Mouse (Mus musculus): ENCODE measurements around the gene Cep112. TPM values are rescaled to one million over a fixed set of nuclear protein-coding genes. Genes with fewer than 3 reads are reported as not detected.

Gene Cep112
- total and polyA plus RNA-seq, 2 experiments from 2014 or later = 8.6 to 17.2 TPM

DNA sequence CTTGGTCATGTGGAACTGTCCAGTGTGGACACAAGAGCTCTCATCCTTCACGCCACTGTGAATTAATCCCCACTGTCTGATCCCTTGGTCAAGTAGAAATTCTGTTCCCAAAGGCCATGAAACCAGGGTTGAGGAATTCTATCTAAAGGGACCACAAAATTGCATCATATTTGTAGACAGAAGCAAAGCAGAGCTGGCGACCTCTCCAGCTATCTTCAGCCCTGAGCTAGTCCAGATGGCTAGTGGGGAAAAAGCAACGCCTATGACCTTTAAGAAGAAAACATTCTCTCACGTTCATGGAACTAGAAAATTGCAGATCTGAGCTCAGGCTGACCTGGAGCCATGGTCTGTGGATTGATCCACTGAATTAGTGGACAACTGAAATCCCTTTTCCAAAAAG is 455.6 kb downstream of the Cep112 start:
- no peak overlapping the region for H3K4me3 ChIP-seq (ENCODE audit: low read depth, low read length)
- no peaks in the 10 kb centered on the region for H3K27me3 ChIP-seq (ENCODE audit: insufficient read depth, low read length)
- no peak overlapping the region for H3K9ac ChIP-seq
- H3K27ac ChIP-seq (ENCODE audit: low read depth, low read length) = no peak overlapping the region
- TF ChIP-seq CTCF (IDR thresholded peaks at IDR 0.05; ENCODE audit: low read depth) = no peak
- H3K4me2 ChIP-seq (ENCODE audit: low read depth) = no peak overlapping the region
- no peak for DNase-seq
- no peak for ATAC-seq
- H3K9me3 ChIP-seq (ENCODE audit: low read length) = no peaks in the 10 kb centered on the region
- H3K4me1 ChIP-seq (ENCODE audit: insufficient read depth) = no peaks in the 10 kb centered on the region
- no peaks in the 10 kb centered on the region for H3K36me3 ChIP-seq (ENCODE audit: insufficient read depth)
- WGBS = 76% methylated on average over 4 of the region's 4 CpGs

DNA sequence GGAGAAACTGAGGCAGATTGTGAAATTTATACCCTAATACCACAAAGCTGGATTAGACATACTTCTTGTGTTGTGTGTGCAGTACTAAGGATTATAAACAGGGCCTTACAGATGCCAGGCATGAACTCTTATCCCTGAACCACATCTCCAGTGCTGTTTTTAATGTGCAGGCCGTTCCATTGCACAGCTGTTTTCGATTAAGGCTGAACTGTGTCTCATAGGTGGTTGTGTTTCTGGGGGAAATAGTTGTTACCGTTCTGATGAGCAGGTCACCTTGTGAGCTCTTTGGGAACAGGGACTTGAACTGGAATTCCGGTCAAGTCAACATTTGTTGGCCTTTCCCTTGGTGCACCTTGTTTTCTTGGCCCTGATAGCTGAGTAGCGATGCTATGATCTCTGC is 456.7 kb downstream of the Cep112 start:
- no peaks in the 10 kb centered on the region for H3K36me3 ChIP-seq (ENCODE audit: insufficient read depth)
- DNase-seq (no peak), ATAC-seq (no peak)
- H3K9me3 ChIP-seq (ENCODE audit: low read length) = no peaks in the 10 kb centered on the region
- 95% methylated on average over 5 of the region's 5 CpGs for WGBS
- no peaks in the 10 kb centered on the region for H3K4me1 ChIP-seq (ENCODE audit: insufficient read depth)
- H3K4me2 ChIP-seq (ENCODE audit: low read depth) = no peak overlapping the region
- H3K27ac ChIP-seq (ENCODE audit: low read depth, low read length) = no peak overlapping the region
- no peak for TF ChIP-seq CTCF (IDR thresholded peaks at IDR 0.05; ENCODE audit: low read depth)
- H3K9ac ChIP-seq = no peak overlapping the region
- no peak overlapping the region for H3K4me3 ChIP-seq (ENCODE audit: low read depth, low read length)
- no peaks in the 10 kb centered on the region for H3K27me3 ChIP-seq (ENCODE audit: insufficient read depth, low read length)

GRCm38 (mm10) chr11:108885276-108885896 is 460.4 kb downstream of the Cep112 start:
- TF ChIP-seq CTCF (IDR thresholded peaks at IDR 0.05; ENCODE audit: low read depth) = no peak
- Histone ChIP-seq H3K9me3 (ENCODE audit: low read length) (no peaks in the 10 kb centered on the region), H3K36me3 (ENCODE audit: insufficient read depth) (no peaks in the 10 kb centered on the region), H3K27ac (ENCODE audit: low read depth, low read length) (no peak overlapping the region), H3K4me2 (ENCODE audit: low read depth) (no peak overlapping the region), H3K9ac (no peak overlapping the region), H3K4me1 (ENCODE audit: insufficient read depth) (0 out of 2 replicates have a peak, but pooled peaks cover 1% of the 10 kb centered on the region), H3K4me3 (ENCODE audit: low read depth, low read length) (no peak overlapping the region), H3K27me3 (ENCODE audit: insufficient read depth, low read length) (no peaks in the 10 kb centered on the region)
- DNase-seq (no peak), ATAC-seq (no peak)
- WGBS = 21% methylated on average over 19 of the region's 19 CpGs

DNA sequence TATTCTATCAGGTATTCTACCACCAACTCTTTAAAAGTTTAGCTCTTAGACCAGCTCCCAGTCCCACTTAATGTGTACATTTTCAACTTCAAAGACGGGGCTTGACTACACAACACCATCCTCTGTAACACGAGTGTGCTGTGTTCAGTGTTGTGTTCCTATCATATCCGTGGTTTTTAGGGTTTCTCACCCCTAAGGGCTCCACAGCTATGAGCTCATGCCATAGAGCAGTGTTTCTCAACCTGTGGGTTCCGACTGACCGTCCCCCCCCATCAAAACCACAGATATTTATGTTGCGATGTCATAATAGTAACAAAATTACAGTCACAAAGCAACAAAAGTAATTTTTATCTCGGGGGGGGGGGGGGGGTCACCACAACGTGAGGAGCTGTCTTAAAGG is 461.1 kb downstream of the Cep112 start:
- ATAC-seq (no peak), DNase-seq (no peak)
- 61% methylated on average over 8 of the region's 8 CpGs for WGBS
- Histone ChIP-seq H3K4me1 (ENCODE audit: insufficient read depth) (peaks cover 4% of the 10 kb centered on the region; the same call in 1 of the 2 replicates), H3K27me3 (ENCODE audit: insufficient read depth, low read length) (no peaks in the 10 kb centered on the region), H3K27ac (ENCODE audit: low read depth, low read length) (no peak overlapping the region), H3K9me3 (ENCODE audit: low read length) (no peaks in the 10 kb centered on the region), H3K36me3 (ENCODE audit: insufficient read depth) (no peaks in the 10 kb centered on the region), H3K4me2 (ENCODE audit: low read depth) (no peak overlapping the region), H3K9ac (no peak overlapping the region), H3K4me3 (ENCODE audit: low read depth, low read length) (no peak overlapping the region)
- no peak for TF ChIP-seq CTCF (IDR thresholded peaks at IDR 0.05; ENCODE audit: low read depth)

- ATAC-seq = no peak
- H3K4me2 ChIP-seq (ENCODE audit: low read depth) = no peak overlapping the region
- H3K4me1 ChIP-seq (ENCODE audit: insufficient read depth) = peaks cover 10% of the 10 kb centered on the region; the same call in 1 of the 2 replicates
- DNase-seq = no peak
- no peaks in the 10 kb centered on the region for H3K9me3 ChIP-seq (ENCODE audit: low read length)
- no peak overlapping the region for H3K9ac ChIP-seq
- no peak overlapping the region for H3K27ac ChIP-seq (ENCODE audit: low read depth, low read length)
- no peaks in the 10 kb centered on the region for H3K27me3 ChIP-seq (ENCODE audit: insufficient read depth, low read length)
- WGBS = 63% methylated on average over 11 of the region's 11 CpGs
- peak; percentile 60 for TF ChIP-seq CTCF (IDR thresholded peaks at IDR 0.05; ENCODE audit: low read depth)
- no peaks in the 10 kb centered on the region for H3K36me3 ChIP-seq (ENCODE audit: insufficient read depth)
- no peak overlapping the region for H3K4me3 ChIP-seq (ENCODE audit: low read depth, low read length)
These were observed 464.1 kb downstream of the Cep112 start for GRCm38 (mm10) chr11:108889121-108889520.

DNA sequence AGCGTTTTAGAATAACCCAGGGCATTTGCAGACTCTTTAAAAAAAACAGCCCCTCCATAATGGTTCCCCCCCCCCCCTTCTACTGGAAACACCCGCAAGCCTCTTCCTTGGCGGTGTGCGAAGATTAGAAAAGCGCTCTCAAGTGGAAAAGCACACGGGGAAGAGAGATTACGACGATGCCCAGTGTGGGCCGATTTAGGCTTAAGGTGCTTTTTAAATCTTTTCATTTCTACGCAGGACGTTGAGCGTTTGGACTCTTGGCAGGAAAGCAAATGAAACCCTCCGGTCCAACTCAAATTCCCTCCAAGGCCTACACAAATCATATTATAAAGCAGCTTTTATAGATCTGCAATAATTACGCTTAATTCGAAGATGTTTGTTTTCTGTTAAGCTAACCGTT is 465.6 kb downstream of the Cep112 start:
- Histone ChIP-seq H3K27me3 (ENCODE audit: insufficient read depth, low read length) (no peaks in the 10 kb centered on the region), H3K9me3 (ENCODE audit: low read length) (no peaks in the 10 kb centered on the region), H3K36me3 (ENCODE audit: insufficient read depth) (no peaks in the 10 kb centered on the region), H3K9ac (0 out of 2 replicates have a peak overlapping the region, but pooled peaks have one; percentile 4), H3K4me3 (ENCODE audit: low read depth, low read length) (peak overlapping the region; percentile 25), H3K27ac (ENCODE audit: low read depth, low read length) (no peak overlapping the region), H3K4me1 (ENCODE audit: insufficient read depth) (peaks cover 10% of the 10 kb centered on the region; the same call in 1 of the 2 replicates), H3K4me2 (ENCODE audit: low read depth) (peak overlapping the region; percentile 44)
- peak; percentile 29 for DNase-seq
- WGBS = 4% methylated on average over 16 of the region's 16 CpGs
- no peak for TF ChIP-seq CTCF (IDR thresholded peaks at IDR 0.05; ENCODE audit: low read depth)
- no peak for ATAC-seq

DNA sequence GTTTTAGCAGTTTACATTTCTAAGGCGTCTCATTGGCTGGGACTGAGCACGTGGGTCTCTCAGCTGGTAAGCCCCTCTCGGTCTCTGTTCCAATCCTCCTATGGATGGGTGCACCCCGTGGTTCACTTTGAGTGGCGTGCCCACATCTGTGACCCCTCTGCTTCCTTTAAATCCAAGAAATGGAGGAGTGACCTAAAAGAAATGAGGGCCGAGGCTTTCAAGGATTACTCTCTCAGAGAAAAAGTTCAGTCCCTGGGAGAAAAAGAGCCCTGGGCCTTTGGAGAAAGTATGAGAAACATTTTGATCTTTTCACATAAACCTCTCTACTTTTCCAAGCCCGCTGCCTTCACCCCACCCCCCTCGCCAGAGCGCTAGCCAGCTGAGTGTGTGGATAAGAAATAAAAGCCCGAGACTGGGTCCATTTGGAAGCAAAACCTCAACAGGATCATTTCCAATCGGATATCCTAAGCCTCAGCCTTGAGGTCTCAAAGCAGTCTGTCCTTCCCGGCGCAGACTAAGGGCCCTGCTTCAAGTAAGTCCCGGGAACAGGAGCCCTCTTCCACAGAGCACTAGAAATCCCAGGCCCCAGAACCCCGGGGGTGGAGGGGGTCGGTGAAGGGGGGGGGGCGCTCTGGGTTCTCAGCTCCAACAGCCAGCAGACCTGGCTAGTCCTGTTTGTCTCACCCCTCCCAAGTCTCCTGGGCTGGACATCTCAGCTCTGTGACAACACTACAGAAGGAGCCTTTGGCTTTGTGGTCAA is 466.3 kb downstream of the Cep112 start:
- TF ChIP-seq CTCF (IDR thresholded peaks at IDR 0.05; ENCODE audit: low read depth) = no peak
- H3K4me3 ChIP-seq (ENCODE audit: low read depth, low read length) = peak overlapping the region; percentile 25
- 2% methylated on average over 17 of the region's 17 CpGs for WGBS
- H3K4me2 ChIP-seq (ENCODE audit: low read depth) = peak overlapping the region; percentile 44
- no peaks in the 10 kb centered on the region for H3K27me3 ChIP-seq (ENCODE audit: insufficient read depth, low read length)
- H3K9ac ChIP-seq = 0 out of 2 replicates have a peak overlapping the region, but pooled peaks have one; percentile 2
- H3K9me3 ChIP-seq (ENCODE audit: low read length) = no peaks in the 10 kb centered on the region
- peak; percentile 93 for ATAC-seq
- H3K27ac ChIP-seq (ENCODE audit: low read depth, low read length) = peak overlapping the region; percentile 57
- H3K4me1 ChIP-seq (ENCODE audit: insufficient read depth) = peaks cover 10% of the 10 kb centered on the region; the same call in 1 of the 2 replicates
- DNase-seq = peak; percentile 58
- no peaks in the 10 kb centered on the region for H3K36me3 ChIP-seq (ENCODE audit: insufficient read depth)

Data from forebrain, postnatal 0 days (tissue).